Mouse (Mus musculus) forebrain, embryonic 11.5 days (tissue): ENCODE results near the gene Pfn1. TPM values are rescaled to one million over a fixed set of nuclear protein-coding genes. Genes with fewer than 3 reads are reported as not detected.

Experiments
- ATAC-seq: fragments of 200-750 bp; cut with Nextera tagmentation; replicated peaks from 2 replicates; pipeline ENCODE4 v1.8.0; 2017; ENCODE audit warnings: moderate TSS enrichment; ENCODE audit not compliant: low FRiP score
- DNase-seq: peaks from one replicate; pipeline ENCODE4 v3.0.0-alpha.2; 2017; ENCODE audit warnings: low spot score
- H3K27ac ChIP-seq: fragments of 300-500 bp; sonication (generic); 2 replicates; pipeline ENCODE4 v1.5.1; 2014; ENCODE audit warnings: low read depth, low read length
- H3K27me3 ChIP-seq: fragments of 300-500 bp; sonication (generic); 2 replicates; pipeline ENCODE4 v1.6.1; 2014; ENCODE audit warnings: mild to moderate bottlenecking, low read length, mixed read lengths; ENCODE audit not compliant: control insufficient read depth, insufficient read depth
- H3K36me3 ChIP-seq: fragments of 300-500 bp; sonication (generic); 2 replicates; pipeline ENCODE4 v1.6.1; 2014; ENCODE audit warnings: mild to moderate bottlenecking, low read length, moderate library complexity, mixed read lengths; ENCODE audit not compliant: control insufficient read depth, insufficient read depth
- H3K4me1 ChIP-seq: fragments of 300-500 bp; sonication (generic); replicated peaks from 2 replicates; pipeline ENCODE4 v1.6.1; 2014; ENCODE audit warnings: low read length, mixed read lengths; ENCODE audit not compliant: control insufficient read depth, insufficient read depth
- H3K4me2 ChIP-seq: fragments of 300-500 bp; sonication (generic); 2 replicates; pipeline ENCODE4 v1.6.1; 2014; ENCODE audit warnings: low read depth, mild to moderate bottlenecking, low read length, moderate library complexity, mixed read lengths; ENCODE audit not compliant: severe bottlenecking
- H3K4me3 ChIP-seq: fragments of 300-500 bp; sonication (generic); 2 replicates; pipeline ENCODE4 v1.5.1; 2014; ENCODE audit warnings: low read depth, low read length
- H3K9ac ChIP-seq: fragments of 300-500 bp; sonication (generic); 2 replicates; pipeline ENCODE4 v1.6.1; 2014; ENCODE audit warnings: low read length
- H3K9me3 ChIP-seq: fragments of 300-500 bp; sonication (generic); 2 replicates; pipeline ENCODE4 v1.6.1; 2016; ENCODE audit warnings: low read length, mixed read lengths; ENCODE audit not compliant: control insufficient read depth
- WGBS: fragments of 180-500 bp; shearing (Covaris S2); extraction: QIAGEN DNeasy Blood & Tissue Kit; methylation state at CpG from one replicate; pipeline ENCODE4 v1.1.7; 2014; 5-methylcytosine and 5-hydroxymethylcytosine counted together
- polyA plus RNA-seq: library from polyadenylated mRNA; unstranded; fragments of >200 nt; fragmentation: Nextera tagmentation; extraction: Ambion mirVana; gene quantifications from 2 replicates; pipeline ENCODE4 v1.2.1, GENCODE M21; 2014

Pfn1 gene
- polyA plus RNA-seq, 1 experiment from 2014 or later = 1,387 TPM

- no peak for DNase-seq
Measured at GRCm38 (mm10) chr11:70670483-70670882, 16.0 kb upstream of the Pfn1 start.

GRCm38 (mm10) chr11:70669582-70670345, 15.3 kb upstream of the Pfn1 start:
- Histone ChIP-seq H3K36me3 (peaks cover 1% of the 10 kb centered on the region; the same call in 1 of the 2 replicates), H3K4me1 (peaks cover 4% of the 10 kb centered on the region; the same call in 1 of the 2 replicates), H3K4me2 (peak overlapping the region; percentile 94), H3K9me3 (no peaks in the 10 kb centered on the region), H3K9ac (peak overlapping the region; percentile 81), H3K27me3 (no peaks in the 10 kb centered on the region), H3K4me3 (peak overlapping the region; percentile 69), H3K27ac (peak overlapping the region; percentile 93)
- ATAC-seq (peak; percentile 42), DNase-seq (peak; percentile 87)
- WGBS = under 1% methylated on average over 31 of the region's 31 CpGs

More at GRCm38 (mm10) chr11:70670483-70670882, 16.0 kb upstream of the Pfn1 start:
- Histone ChIP-seq H3K4me2 (peak overlapping the region; percentile 94), H3K27me3 (no peaks in the 10 kb centered on the region), H3K9me3 (no peaks in the 10 kb centered on the region), H3K4me3 (peak overlapping the region; percentile 69), H3K27ac (peak overlapping the region; percentile 93; the same call in 1 of the 2 replicates), H3K36me3 (no peaks in the 10 kb centered on the region), H3K9ac (peak overlapping the region; percentile 81), H3K4me1 (peaks cover 4% of the 10 kb centered on the region; the same call in 1 of the 2 replicates)
- 50% methylated on average over 14 of the region's 14 CpGs for WGBS
- ATAC-seq = no peak

- Histone ChIP-seq H3K4me1 (peaks cover 4% of the 10 kb centered on the region; the same call in 1 of the 2 replicates), H3K27me3 (no peaks in the 10 kb centered on the region), H3K27ac (peak within 1 kb of the TSS; percentile 93), H3K4me3 (peak within 1 kb of the TSS; percentile 69), H3K9ac (peak within 1 kb of the TSS; percentile 81), H3K4me2 (peak within 1 kb of the TSS; percentile 94), H3K9me3 (no peaks in the 10 kb centered on the region), H3K36me3 (peaks cover 8% of the 10 kb centered on the region; the same call in 1 of the 2 replicates)
- ATAC-seq (peak; percentile 95), DNase-seq (peak; percentile 95)
- WGBS = under 1% methylated on average over 44 of the region's 44 CpGs
Measured at GRCm38 (mm10) chr11:70668771-70669505, 14.5 kb upstream of the Pfn1 start, which contains the start of gene Spag7. Gene Spag7 (minus strand): TSS chr11:70669416.

- DNase-seq (no peak), ATAC-seq (peak; percentile 39; the same call in 1 of the 2 replicates)
- peak overlapping the region; percentile 69 for H3K4me3 ChIP-seq
- peaks cover 4% of the 10 kb centered on the region; the same call in 1 of the 2 replicates for H3K4me1 ChIP-seq
- WGBS = under 1% methylated on average over 15 of the region's 15 CpGs
- H3K9ac ChIP-seq = peak overlapping the region; percentile 62
- H3K9me3 ChIP-seq = no peaks in the 10 kb centered on the region
- peak overlapping the region; percentile 76 for H3K4me2 ChIP-seq
- peaks cover 8% of the 10 kb centered on the region; the same call in 1 of the 2 replicates for H3K36me3 ChIP-seq
- no peaks in the 10 kb centered on the region for H3K27me3 ChIP-seq
- peak overlapping the region; percentile 37; the same call in 1 of the 2 replicates for H3K27ac ChIP-seq
Measured at GRCm38 (mm10) chr11:70668335-70668770, 13.9 kb upstream of the Pfn1 start.

- Histone ChIP-seq H3K4me1 (peaks cover 4% of the 10 kb centered on the region; the same call in 1 of the 2 replicates), H3K9ac (peak overlapping the region; percentile 62; the same call in 1 of the 2 replicates), H3K4me2 (peak overlapping the region; percentile 76; the same call in 1 of the 2 replicates), H3K9me3 (no peaks in the 10 kb centered on the region), H3K27me3 (no peaks in the 10 kb centered on the region), H3K36me3 (peaks cover 12% of the 10 kb centered on the region; the same call in 1 of the 2 replicates), H3K4me3 (peak overlapping the region; percentile 69), H3K27ac (no peak overlapping the region)
- DNase-seq (no peak), ATAC-seq (no peak)
- WGBS = 74% methylated on average over 14 of the region's 14 CpGs
Measured at GRCm38 (mm10) chr11:70667271-70668150, 13.1 kb upstream of the Pfn1 start.

GRCm38 (mm10) chr11:70666687-70667086, 12.2 kb upstream of the Pfn1 start:
- no peak for DNase-seq
- Histone ChIP-seq H3K27ac (no peak overlapping the region), H3K9ac (no peak overlapping the region), H3K4me1 (peaks cover 4% of the 10 kb centered on the region; the same call in 1 of the 2 replicates), H3K36me3 (peaks cover 14% of the 10 kb centered on the region; the same call in 1 of the 2 replicates), H3K27me3 (no peaks in the 10 kb centered on the region), H3K4me3 (no peak overlapping the region), H3K4me2 (no peak overlapping the region), H3K9me3 (no peaks in the 10 kb centered on the region)
- WGBS = 97% methylated on average over 8 of the region's 8 CpGs
- ATAC-seq = no peak

- H3K4me1 ChIP-seq = no peaks in the 10 kb centered on the region
- no peak for DNase-seq
- no peak overlapping the region for H3K4me2 ChIP-seq
- no peak for ATAC-seq
- no peaks in the 10 kb centered on the region for H3K27me3 ChIP-seq
- no peaks in the 10 kb centered on the region for H3K9me3 ChIP-seq
- H3K4me3 ChIP-seq = no peak overlapping the region
- H3K9ac ChIP-seq = no peak overlapping the region
- H3K36me3 ChIP-seq = peaks cover 14% of the 10 kb centered on the region; the same call in 1 of the 2 replicates
- H3K27ac ChIP-seq = no peak overlapping the region
- 93% methylated on average over 9 of the region's 9 CpGs for WGBS
Measured at GRCm38 (mm10) chr11:70664741-70665140, 10.3 kb upstream of the Pfn1 start.
